Mouse (Mus musculus): ENCODE measurements around the gene Kdm4a.

Gene Kdm4a

GRCm38 (mm10) chr4:118179467-118180300, at the start of gene Kdm4a:
TSS of gene Kdm4a (minus strand) at chr4:118180043.
- DNase-seq (ENCODE audit: low spot score): peak; percentile 94

DNA sequence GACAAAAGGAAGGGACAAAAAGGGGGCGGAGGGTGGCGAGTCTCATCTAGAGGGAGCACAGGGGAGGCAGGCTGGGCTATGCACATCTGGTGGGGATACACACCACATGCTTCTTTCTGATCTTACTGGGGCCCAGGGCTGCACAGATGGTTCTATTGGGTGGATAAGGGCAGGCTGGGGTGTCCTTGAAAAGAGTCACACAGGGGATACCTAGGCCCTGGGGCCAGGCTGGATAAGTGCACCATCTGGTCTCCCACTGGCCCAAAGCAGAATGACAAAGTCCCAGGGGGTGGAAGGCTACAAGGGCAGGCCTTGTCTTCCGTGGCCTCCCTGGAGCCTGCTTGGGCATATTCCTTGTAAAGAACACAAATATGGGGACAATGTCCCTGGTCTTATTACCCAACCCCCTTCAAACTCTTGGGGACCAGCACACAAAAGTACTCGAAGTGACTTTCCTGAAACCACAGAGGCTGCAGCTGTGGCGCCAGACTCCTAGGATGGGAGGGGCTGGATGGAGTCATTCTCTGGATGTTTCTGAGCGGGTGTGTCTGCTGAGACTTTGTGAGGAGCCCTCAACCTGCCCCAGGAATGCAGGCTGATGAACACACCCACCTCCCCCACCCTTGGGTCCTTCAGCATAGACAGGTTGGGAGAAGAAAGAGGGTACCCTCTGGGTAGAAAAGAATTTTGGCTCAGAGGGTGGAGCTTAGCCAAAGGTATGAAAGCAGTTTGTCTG, 49.4 kb upstream of the Kdm4a start:
- no peak for DNase-seq (ENCODE audit: low spot score)

GRCm38 (mm10) chr4:118227398-118227797, 47.6 kb upstream of the Kdm4a start:
- DNase-seq (ENCODE audit: low spot score): no peak

GRCm38 (mm10) chr4:118221261-118221660, 41.4 kb upstream of the Kdm4a start:
- no peak for DNase-seq (ENCODE audit: low spot score)

GRCm38 (mm10) chr4:118220756-118221155, 40.9 kb upstream of the Kdm4a start:
- DNase-seq (ENCODE audit: low spot score): no peak

DNA sequence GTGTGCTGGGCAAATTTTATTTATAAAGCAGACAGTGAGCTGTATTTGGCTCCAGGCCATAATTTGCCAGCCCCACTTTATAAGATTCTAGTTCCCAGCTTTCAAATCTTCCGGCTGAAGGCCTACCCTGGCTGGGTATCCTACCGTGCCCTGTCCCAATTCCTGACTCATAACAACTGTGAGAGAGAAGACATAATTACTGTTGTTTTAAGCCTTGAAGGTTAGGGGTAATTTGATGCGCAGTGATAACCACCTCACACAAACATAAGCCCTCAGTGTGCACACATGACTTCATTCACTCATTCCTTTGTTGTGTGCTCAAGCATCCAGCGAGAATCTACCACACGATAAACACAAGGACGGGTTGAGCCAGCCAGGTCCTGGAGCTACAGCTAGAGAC, 39.6 kb upstream of the Kdm4a start:
- no peak for DNase-seq (ENCODE audit: low spot score)

GRCm38 (mm10) chr4:118218521-118218920, 38.7 kb upstream of the Kdm4a start:
- DNase-seq (ENCODE audit: low spot score): no peak

GRCm38 (mm10) chr4:118216726-118217595, 37.1 kb upstream of the Kdm4a start:
- peak; percentile 53 for DNase-seq (ENCODE audit: low spot score)

GRCm38 (mm10) chr4:118214891-118215290, 35.0 kb upstream of the Kdm4a start:
- no peak for DNase-seq (ENCODE audit: low spot score)

- DNase-seq (ENCODE audit: low spot score): no peak
Observed at GRCm38 (mm10) chr4:118206918-118207640, 27.2 kb upstream of the Kdm4a start.

DNA sequence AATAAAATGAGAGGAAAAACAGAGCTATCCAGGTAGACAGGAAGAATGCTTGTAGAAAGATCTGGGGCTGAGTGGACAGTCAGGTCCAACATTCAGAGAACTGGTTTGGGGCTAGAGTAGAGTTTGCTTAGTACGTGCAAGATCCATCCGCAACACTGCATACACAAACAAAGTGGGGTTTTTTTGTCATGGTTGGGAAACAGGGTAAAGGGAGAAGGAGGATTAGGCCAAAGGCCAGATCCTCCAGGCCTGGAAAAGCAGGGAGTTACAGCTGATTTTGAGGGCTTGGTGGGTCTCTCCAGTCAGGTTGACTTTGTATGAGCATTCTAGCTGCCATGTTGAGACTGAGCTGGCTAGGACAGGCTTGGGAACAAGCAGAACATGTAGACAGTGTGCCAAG, 26.1 kb upstream of the Kdm4a start:
- DNase-seq (ENCODE audit: low spot score): no peak

DNA sequence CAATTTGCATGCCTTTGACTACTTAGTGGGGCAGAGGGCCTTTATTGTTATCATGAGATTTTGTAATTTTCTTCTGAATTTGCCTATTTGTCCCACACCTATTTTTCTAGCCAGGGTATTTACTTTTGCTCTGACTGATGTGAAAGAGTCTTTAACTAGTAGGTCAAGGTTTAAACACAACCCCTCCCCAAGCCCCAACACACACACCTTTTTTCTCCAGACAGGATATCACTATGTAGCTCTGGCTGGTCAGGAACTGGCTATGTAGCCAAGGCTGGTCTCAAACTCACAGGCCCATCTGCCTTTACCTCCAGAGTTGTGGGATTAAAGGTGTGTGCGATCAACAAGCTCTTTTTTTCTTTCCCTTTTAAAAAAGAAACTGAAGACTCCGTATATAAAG, 19.2 kb upstream of the Kdm4a start:
- no peak for DNase-seq (ENCODE audit: low spot score)

- DNase-seq (ENCODE audit: low spot score): no peak
Observed at GRCm38 (mm10) chr4:118198606-118199005, 18.8 kb upstream of the Kdm4a start.

DNA sequence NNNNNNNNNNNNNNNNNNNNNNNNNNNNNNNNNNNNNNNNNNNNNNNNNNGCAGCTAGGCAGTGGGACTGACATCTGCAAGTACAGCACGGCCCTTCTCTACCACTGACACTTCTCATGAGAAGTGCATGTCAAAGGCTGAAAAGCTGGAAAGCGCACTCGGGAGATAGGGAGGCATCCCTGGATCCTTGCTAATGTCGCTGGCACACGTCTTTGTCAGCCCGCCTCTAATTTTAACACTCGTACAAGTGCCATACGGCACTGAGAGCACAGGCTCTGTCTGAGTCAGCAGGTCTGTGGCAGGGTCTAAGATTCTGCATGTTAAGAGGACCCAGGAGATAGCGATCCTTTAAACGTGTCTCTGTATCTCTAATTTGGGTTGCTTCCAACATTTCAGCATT, 16.3 kb upstream of the Kdm4a start:
- DNase-seq (ENCODE audit: low spot score): no peak

- no peak for DNase-seq (ENCODE audit: low spot score)
Observed at GRCm38 (mm10) chr4:118180301-118181080, 648 bp upstream of the Kdm4a start.

DNA sequence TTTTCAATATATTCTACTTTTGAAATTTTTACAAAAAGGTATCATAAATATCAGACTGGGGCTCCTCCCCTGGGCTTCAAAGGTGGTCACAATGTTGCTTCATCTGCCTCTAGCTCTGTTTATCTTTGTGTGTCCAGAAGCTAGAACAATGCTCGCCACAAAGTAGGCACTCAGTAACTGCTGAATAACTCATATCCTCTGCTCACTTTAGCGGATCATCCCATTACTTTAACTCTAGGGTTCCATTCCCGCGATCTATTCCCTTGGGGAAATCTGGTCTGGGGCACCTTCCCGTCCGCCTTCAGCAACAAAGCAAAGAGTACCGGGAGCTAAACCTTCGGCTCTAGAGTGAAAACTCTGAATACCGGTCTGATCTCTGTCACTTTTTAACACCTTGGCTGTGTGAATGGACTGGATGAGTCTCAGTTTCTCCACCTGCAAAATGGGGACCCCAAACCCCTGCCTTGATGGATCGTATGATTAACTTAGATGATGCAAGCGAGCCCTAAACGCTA, 834 bp downstream of the Kdm4a start:
- no peak for DNase-seq (ENCODE audit: low spot score)

DNA sequence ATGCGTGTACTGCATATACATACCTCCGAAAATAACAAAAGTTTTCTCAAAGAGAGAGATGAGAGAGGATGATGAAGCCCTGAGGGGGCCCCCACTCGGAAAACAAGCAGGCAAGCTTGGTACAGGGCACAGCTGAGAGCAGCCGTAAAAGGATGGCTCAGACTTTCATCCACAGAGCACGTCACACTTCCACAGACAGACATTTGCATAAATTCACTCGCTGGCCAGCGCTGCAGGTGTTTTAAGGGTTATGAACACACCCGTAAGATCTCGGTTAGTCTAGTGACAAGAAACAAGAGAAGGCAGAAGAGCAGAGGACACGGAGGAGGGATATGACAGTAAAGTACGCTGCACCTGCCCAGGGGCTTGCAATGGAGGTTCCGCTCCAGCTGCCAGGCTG, 7.4 kb downstream of the Kdm4a start:
- DNase-seq (ENCODE audit: low spot score): no peak

GRCm38 (mm10) chr4:118171006-118171405, 8.8 kb downstream of the Kdm4a start:
- peak; percentile 34 for DNase-seq (ENCODE audit: low spot score)

DNA sequence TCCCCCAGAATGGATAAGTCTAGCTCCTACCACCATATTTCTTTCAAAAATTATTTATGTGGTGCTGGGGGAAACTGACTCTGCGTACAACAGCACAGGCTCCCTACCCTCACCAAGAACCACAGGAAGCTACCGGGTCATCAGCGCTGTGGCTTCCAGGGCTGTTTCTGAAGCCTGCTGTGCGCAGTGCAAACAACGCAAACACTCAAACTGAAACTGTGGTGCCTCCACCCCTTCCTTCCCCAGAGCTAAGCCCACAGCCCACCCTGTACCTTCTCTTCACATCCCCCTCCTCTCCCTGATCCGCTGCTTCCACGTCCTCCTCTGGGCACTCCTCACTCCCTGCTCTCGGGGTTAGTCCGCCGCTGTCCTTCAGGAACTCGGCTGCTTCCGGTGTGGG, 17.7 kb downstream of the Kdm4a start:
- no peak for DNase-seq (ENCODE audit: low spot score)

DNA sequence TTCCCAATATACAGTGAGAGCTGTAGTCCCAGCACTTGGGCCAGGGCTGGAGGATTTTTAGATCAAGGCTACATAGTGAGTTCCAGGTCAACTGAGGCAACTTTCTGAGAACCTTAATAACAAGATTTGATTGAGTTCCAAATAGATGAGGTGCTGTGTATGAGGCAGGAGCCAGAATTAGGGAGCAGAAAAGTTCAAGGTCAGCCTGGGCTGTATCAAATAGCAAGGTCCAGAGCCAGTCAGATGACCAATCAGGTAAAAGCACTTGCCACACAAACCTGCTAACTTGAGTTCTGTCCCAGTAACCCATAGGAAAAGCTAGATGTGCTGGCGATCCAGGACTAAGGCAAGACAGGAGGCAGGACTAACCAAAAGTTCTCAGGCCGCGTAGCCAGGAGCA, 22.2 kb downstream of the Kdm4a start:
- DNase-seq (ENCODE audit: low spot score): no peak

- no peak for DNase-seq (ENCODE audit: low spot score)
Observed at GRCm38 (mm10) chr4:118156559-118156958, 23.3 kb downstream of the Kdm4a start.
